8 mouse cellular contexts compared by ENCODE assay signal in genomic region chr9:31914871-31915270, GRCm38 (mm10). TPM values are rescaled to one million over a fixed set of nuclear protein-coding genes. Genes with fewer than 3 reads are reported as not detected.
DNase-seq lines count a peak whose midpoint lies in the region; ATAC-seq and TF ChIP-seq lines count a peak whose summit lies in the region.

No protein-coding gene starts in this region.

- no peaks in the 10 kb centered on the region for H3K36me3 ChIP-seq in kidney, embryonic 15.5 days
- no peaks in the 10 kb centered on the region for H3K36me3 ChIP-seq in forebrain, embryonic 12.5 days (replicated peaks)
- no peaks in the 10 kb centered on the region for H3K36me3 ChIP-seq in intestine, embryonic 15.5 days
- no peaks in the 10 kb centered on the region for H3K36me3 ChIP-seq in neural tube, embryonic 14.5 days (ENCODE audit: control insufficient read depth, insufficient read depth, low read length)

- peaks cover 95% of the 10 kb centered on the region for H3K27me3 ChIP-seq in kidney, embryonic 15.5 days
- peaks cover 94% of the 10 kb centered on the region for H3K27me3 ChIP-seq in forebrain, embryonic 12.5 days
- peaks cover 76% of the 10 kb centered on the region for H3K27me3 ChIP-seq in intestine, embryonic 15.5 days (replicated peaks)
- H3K27me3 ChIP-seq in neural tube, embryonic 14.5 days (ENCODE audit: control insufficient read depth, insufficient read depth, low read length) = peaks cover 68% of the 10 kb centered on the region

- TF ChIP-seq CTCF in layer of hippocampus, adult 2 months (conservative IDR thresholded peaks at IDR 0.05) = no peak

- under 1% methylated on average over 34 of the region's 34 CpGs for WGBS in kidney, embryonic 15.5 days
- WGBS in forebrain, embryonic 12.5 days = under 1% methylated on average over 34 of the region's 34 CpGs
- under 1% methylated on average over 34 of the region's 34 CpGs for WGBS in intestine, embryonic 15.5 days
- under 1% methylated on average over 34 of the region's 34 CpGs for WGBS in neural tube, embryonic 14.5 days

- ATAC-seq in kidney, embryonic 15.5 days (replicated peaks; ENCODE audit: low FRiP score) = peak; percentile 31; the same call in 1 of the 2 replicates
- ATAC-seq in forebrain, embryonic 12.5 days (ENCODE audit: low FRiP score) = 0 out of 2 replicates have a peak, but pooled peaks have one; percentile 23
- no peak for ATAC-seq in intestine, embryonic 15.5 days
- peak; percentile 35; the same call in 1 of the 2 replicates for ATAC-seq in neural tube, embryonic 14.5 days (ENCODE audit: low read depth)

- H3K9me3 ChIP-seq in kidney, embryonic 15.5 days (replicated peaks) = no peaks in the 10 kb centered on the region
- no peaks in the 10 kb centered on the region for H3K9me3 ChIP-seq in forebrain, embryonic 12.5 days
- H3K9me3 ChIP-seq in intestine, embryonic 15.5 days = no peaks in the 10 kb centered on the region
- no peaks in the 10 kb centered on the region for H3K9me3 ChIP-seq in neural tube, embryonic 14.5 days (ENCODE audit: control insufficient read depth, low read length)

- H3K4me3 ChIP-seq in kidney, embryonic 15.5 days (replicated peaks) = peak overlapping the region; percentile 62
- peak overlapping the region; percentile 18 for H3K4me3 ChIP-seq in forebrain, embryonic 12.5 days (replicated peaks)
- H3K4me3 ChIP-seq in intestine, embryonic 15.5 days (replicated peaks) = peak overlapping the region; percentile 28
- peak overlapping the region; percentile 9; the same call in 1 of the 2 replicates for H3K4me3 ChIP-seq in neural tube, embryonic 14.5 days (ENCODE audit: low read depth, low read length)
- no peak overlapping the region for H3K4me3 ChIP-seq in layer of hippocampus, adult 2 months

- peaks cover 29% of the 10 kb centered on the region for H3K4me1 ChIP-seq in kidney, embryonic 15.5 days
- H3K4me1 ChIP-seq in forebrain, embryonic 12.5 days = peaks cover 25% of the 10 kb centered on the region
- H3K4me1 ChIP-seq in intestine, embryonic 15.5 days (replicated peaks) = peaks cover 20% of the 10 kb centered on the region; the same call in 1 of the 2 replicates
- peaks cover 13% of the 10 kb centered on the region for H3K4me1 ChIP-seq in neural tube, embryonic 14.5 days (ENCODE audit: control insufficient read depth, insufficient read depth, low read length)

- H3K27ac ChIP-seq in kidney, embryonic 15.5 days = no peak overlapping the region
- H3K27ac ChIP-seq in forebrain, embryonic 12.5 days = no peak overlapping the region
- H3K27ac ChIP-seq in intestine, embryonic 15.5 days = no peak overlapping the region
- no peak overlapping the region for H3K27ac ChIP-seq in neural tube, embryonic 14.5 days (ENCODE audit: low read depth, low read length)
- H3K27ac ChIP-seq in layer of hippocampus, adult 2 months = no peak overlapping the region

- H3K9ac ChIP-seq in kidney, embryonic 15.5 days = no peak overlapping the region
- H3K9ac ChIP-seq in forebrain, embryonic 12.5 days = no peak overlapping the region
- H3K9ac ChIP-seq in intestine, embryonic 15.5 days = no peak overlapping the region
- H3K9ac ChIP-seq in neural tube, embryonic 14.5 days (replicated peaks; ENCODE audit: low read depth, low read length) = no peak overlapping the region

- peak overlapping the region; percentile 99 for H3K4me2 ChIP-seq in kidney, embryonic 15.5 days
- H3K4me2 ChIP-seq in forebrain, embryonic 12.5 days = peak overlapping the region; percentile 93
- H3K4me2 ChIP-seq in intestine, embryonic 15.5 days (replicated peaks) = peak overlapping the region; percentile 97
- H3K4me2 ChIP-seq in neural tube, embryonic 14.5 days (ENCODE audit: low read depth, low read length) = peak overlapping the region; percentile 35

- no peak for DNase-seq in kidney, adult 11 months
- peak; percentile 22 to 27 for DNase-seq in adrenal gland, postnatal 36 days
- no peak for DNase-seq in layer of hippocampus, adult 2 months (ENCODE audit: low spot score in 2 of 2)
- no peak for DNase-seq in layer of hippocampus, adult 9-10 months (ENCODE audit: low spot score)

RNA-seq across cellular contexts. Expression of gene Barx2, which starts 1.6 kb away (rescaled TPM):
- polyA plus RNA-seq in kidney, embryonic 15.5 days (2015; fragmentation: Nextera tagmentation; extraction: Ambion mirVana) = 0.16 TPM in 1 of 2 replicates, not detected in the other
- total RNA-seq in adrenal gland, postnatal 36 days (2021) = not detected
- not detected in 2 replicates for polyA plus RNA-seq in forebrain, embryonic 12.5 days (2016; fragmentation: Nextera tagmentation; extraction: Ambion mirVana)
- polyA plus RNA-seq in intestine, embryonic 15.5 days (2015; fragmentation: Nextera tagmentation; extraction: Ambion mirVana) = 0.14 and 0.21 TPM in 2 replicates
- not detected in 2 replicates for polyA plus RNA-seq in neural tube, embryonic 14.5 days (2014; fragmentation: Nextera tagmentation; extraction: Ambion mirVana)
- total RNA-seq in layer of hippocampus, adult 2 months (2021) = under 1 TPM; 0.47 to 0.79 TPM

Comparison
In these comparisons a context has a peak if more than half of its experiments do, and no peak if none do; other contexts are left out.
1. H3K4me2 ChIP-seq: peak in every context shown above with its lines; median percentile 99 in kidney, embryonic 15.5 days; 97 in intestine, embryonic 15.5 days; 93 in forebrain, embryonic 12.5 days; 35 in neural tube, embryonic 14.5 days.
2. DNase-seq: peak in adrenal gland, postnatal 36 days (2 of 2); none in kidney, adult 11 months (single experiment), layer of hippocampus, adult 2 months (0 of 2) and layer of hippocampus, adult 9-10 months (single experiment).